Mouse (Mus musculus) limb, embryonic 12.5 days (tissue): ENCODE data around the gene Map4. TPM values are rescaled to one million over a fixed set of nuclear protein-coding genes. Genes with fewer than 3 reads are reported as not detected.
"Not testable (repeated sequence)": the region's sequence is repeated elsewhere in the genome, so short reads cannot be mapped to it uniquely, and the experiment has no call there.

Experiments used
- ATAC-seq: fragments of 200-750 bp; cut with Nextera tagmentation; 2 replicates; pipeline ENCODE4 v1.8.0; 2017; ENCODE audit warnings: low read depth, moderate TSS enrichment; ENCODE audit not compliant: insufficient number of reproducible peaks, insufficient read depth, low FRiP score, low TSS enrichment
- H3K27ac ChIP-seq: fragments of 300-500 bp; sonication (generic); 2 replicates; pipeline ENCODE4 v1.5.1; 2016; ENCODE audit warnings: mild to moderate bottlenecking, moderate library complexity
- H3K27me3 ChIP-seq: fragments of 300-500 bp; sonication (generic); 2 replicates; pipeline ENCODE4 v1.6.1; 2016; ENCODE audit warnings: mild to moderate bottlenecking, moderate library complexity
- H3K36me3 ChIP-seq: fragments of 300-500 bp; sonication (generic); 2 replicates; pipeline ENCODE4 v1.6.1; 2016; ENCODE audit warnings: mild to moderate bottlenecking, moderate library complexity
- H3K4me1 ChIP-seq: fragments of 300-500 bp; sonication (generic); replicated peaks from 2 replicates; pipeline ENCODE4 v1.6.1; 2016
- H3K4me2 ChIP-seq: fragments of 300-500 bp; sonication (generic); 2 replicates; pipeline ENCODE4 v1.6.1; 2016; ENCODE audit warnings: mild to moderate bottlenecking, moderate library complexity
- H3K4me3 ChIP-seq: fragments of 300-500 bp; sonication (generic); replicated peaks from 2 replicates; pipeline ENCODE4 v1.5.1; 2016; ENCODE audit warnings: mild to moderate bottlenecking
- H3K9ac ChIP-seq: fragments of 300-500 bp; sonication (generic); replicated peaks from 2 replicates; pipeline ENCODE4 v1.6.1; 2016; ENCODE audit warnings: mild to moderate bottlenecking, moderate library complexity
- H3K9me3 ChIP-seq: fragments of 300-500 bp; sonication (generic); 2 replicates; pipeline ENCODE4 v1.6.1; 2016; ENCODE audit warnings: mild to moderate bottlenecking, moderate library complexity
- WGBS: fragments of 180-500 bp; shearing (Covaris S2); methylation state at CpG from one replicate; pipeline ENCODE4 v1.1.7; 2016; 5-methylcytosine and 5-hydroxymethylcytosine counted together
- polyA plus RNA-seq: library from polyadenylated mRNA; unstranded; fragments of >200 nt; fragmentation: Nextera tagmentation; extraction: Ambion mirVana; gene quantifications from 2 replicates; pipeline ENCODE4 v1.2.1, GENCODE M21; 2016

Map4 gene
- polyA plus RNA-seq, 1 experiment from 2014 or later: 45.1 TPM

DNA sequence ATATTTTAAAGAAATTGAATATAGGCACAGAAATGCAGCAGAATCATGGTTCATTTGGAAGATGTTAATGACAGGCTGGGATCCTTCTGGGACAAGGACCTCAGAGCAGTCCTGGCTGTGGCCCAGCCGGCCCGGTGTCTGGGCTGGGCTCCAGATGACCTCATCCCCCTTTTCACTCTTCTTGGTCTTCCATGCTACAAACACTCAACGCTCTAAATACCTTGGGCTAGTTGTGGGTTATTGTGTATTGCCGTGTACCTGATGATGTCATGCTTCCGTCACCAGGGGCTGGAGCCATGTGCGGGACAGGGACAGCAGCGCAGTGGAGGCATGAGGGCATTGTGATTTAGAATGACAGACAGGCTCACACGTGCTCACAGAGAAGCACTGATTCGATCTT lies 139.1 kb downstream of the Map4 start:
- H3K27ac ChIP-seq: no peak overlapping the region
- no peak overlapping the region for H3K9ac ChIP-seq
- H3K36me3 ChIP-seq: peaks cover 70% of the 10 kb centered on the region
- no peak for ATAC-seq
- H3K4me3 ChIP-seq: no peak overlapping the region
- 87% methylated on average over 9 of the region's 9 CpGs for WGBS
- no peaks in the 10 kb centered on the region for H3K4me1 ChIP-seq
- H3K27me3 ChIP-seq: no peaks in the 10 kb centered on the region
- H3K4me2 ChIP-seq: no peak overlapping the region
- H3K9me3 ChIP-seq: no peaks in the 10 kb centered on the region

DNA sequence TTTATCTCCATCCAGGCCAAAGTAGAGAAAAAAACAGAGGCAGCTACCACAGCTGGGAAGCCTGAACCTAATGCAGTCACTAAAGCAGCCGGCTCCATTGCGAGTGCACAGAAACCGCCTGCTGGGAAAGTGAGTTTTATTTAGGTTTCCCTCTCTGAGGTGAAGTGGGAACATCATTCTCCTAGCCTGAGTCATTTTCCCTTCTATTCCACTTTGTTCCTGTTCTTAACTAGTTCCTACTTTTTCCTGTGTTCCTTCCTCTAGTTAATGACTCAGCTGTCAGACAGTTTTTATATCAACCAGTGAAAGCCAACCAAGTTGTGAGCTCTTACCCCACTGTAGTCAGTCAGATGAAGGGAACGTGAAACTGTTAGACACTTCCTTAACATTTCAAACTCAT lies 139.8 kb downstream of the Map4 start:
- no peak overlapping the region for H3K4me3 ChIP-seq
- WGBS: 83% methylated on average over 4 of the region's 4 CpGs
- no peak for ATAC-seq
- no peak overlapping the region for H3K4me2 ChIP-seq
- no peaks in the 10 kb centered on the region for H3K4me1 ChIP-seq
- H3K27ac ChIP-seq: no peak overlapping the region
- no peak overlapping the region for H3K9ac ChIP-seq
- no peaks in the 10 kb centered on the region for H3K9me3 ChIP-seq
- H3K36me3 ChIP-seq: peaks cover 68% of the 10 kb centered on the region
- H3K27me3 ChIP-seq: no peaks in the 10 kb centered on the region

DNA sequence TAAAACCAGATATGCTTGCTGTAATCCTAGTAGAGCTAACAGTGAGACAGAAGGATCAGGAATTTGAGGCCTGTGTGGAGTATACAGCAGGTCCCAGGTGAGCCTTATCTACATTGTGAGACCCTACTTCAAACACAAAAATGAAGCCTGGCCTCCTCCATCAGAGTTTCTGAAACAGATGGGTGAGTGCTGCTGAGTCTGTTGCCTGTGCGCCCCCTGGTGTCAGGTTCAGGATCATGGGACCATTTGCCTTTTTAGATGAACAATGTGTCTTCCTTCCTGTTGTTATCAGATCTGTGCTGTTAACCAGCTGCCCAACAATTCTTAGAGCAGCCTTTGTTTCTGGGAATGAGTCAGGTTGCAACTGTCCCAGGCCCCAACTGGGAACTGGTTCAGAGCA lies 140.6 kb downstream of the Map4 start:
- H3K9ac ChIP-seq: no peak overlapping the region
- no peaks in the 10 kb centered on the region for H3K27me3 ChIP-seq
- 4% methylated on average over 1 of the region's 1 CpGs for WGBS
- H3K4me1 ChIP-seq: no peaks in the 10 kb centered on the region
- no peaks in the 10 kb centered on the region for H3K9me3 ChIP-seq
- no peak overlapping the region for H3K4me3 ChIP-seq
- H3K4me2 ChIP-seq: no peak overlapping the region
- no peak overlapping the region for H3K27ac ChIP-seq
- ATAC-seq: no peak; the same call in 1 of the 2 replicates
- peaks cover 64% of the 10 kb centered on the region for H3K36me3 ChIP-seq

DNA sequence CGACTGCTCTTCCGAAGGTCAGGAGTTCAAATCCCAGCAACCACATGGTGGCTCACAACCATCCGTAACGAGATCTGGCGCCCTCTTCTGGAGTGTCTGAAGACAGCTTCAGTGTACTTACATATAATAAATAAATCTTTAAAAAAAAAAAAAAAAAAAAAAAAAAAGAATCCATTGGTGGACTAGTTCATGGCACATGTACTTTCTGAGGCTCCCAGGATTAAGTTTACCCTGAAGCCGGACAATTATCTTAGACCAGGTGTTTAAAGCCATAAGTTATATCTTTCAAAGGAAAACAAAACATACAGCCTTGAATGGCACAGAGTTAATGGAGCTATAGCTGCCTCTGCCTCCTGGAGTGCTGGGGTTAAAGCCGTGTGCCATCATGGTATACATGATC lies 145.2 kb downstream of the Map4 start:
- peaks cover 66% of the 10 kb centered on the region for H3K36me3 ChIP-seq
- 60% methylated on average over 7 of the region's 7 CpGs for WGBS
- H3K9me3 ChIP-seq, H3K27me3 ChIP-seq, H3K4me3 ChIP-seq, ATAC-seq, H3K4me2 ChIP-seq, H3K27ac ChIP-seq, H3K9ac ChIP-seq, H3K4me1 ChIP-seq: not testable (repeated sequence)

DNA sequence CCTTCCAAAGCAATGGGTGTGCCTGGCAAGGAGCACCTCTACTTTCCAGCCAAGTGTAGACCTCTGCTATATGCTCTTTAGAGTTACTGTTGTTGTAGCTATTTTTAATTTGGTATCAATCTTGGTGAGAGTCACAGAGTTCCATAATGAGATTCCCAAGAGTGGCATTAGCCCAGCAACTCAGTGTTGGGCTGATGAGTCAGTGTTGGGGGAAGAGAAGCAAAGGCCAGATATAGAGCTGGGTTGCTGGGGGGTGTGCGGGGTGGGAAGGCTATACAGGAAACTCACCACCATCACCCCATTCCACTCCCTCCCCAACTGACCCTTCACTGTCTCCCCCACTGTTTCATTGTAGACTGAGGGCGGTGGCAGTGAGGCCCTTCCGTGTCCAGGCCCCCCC lies 149.8 kb downstream of the Map4 start:
- H3K9ac ChIP-seq: no peak overlapping the region
- H3K4me2 ChIP-seq: no peak overlapping the region
- peaks cover 90% of the 10 kb centered on the region for H3K36me3 ChIP-seq
- H3K9me3 ChIP-seq: no peaks in the 10 kb centered on the region
- no peak overlapping the region for H3K4me3 ChIP-seq
- H3K4me1 ChIP-seq: no peaks in the 10 kb centered on the region
- H3K27me3 ChIP-seq: no peaks in the 10 kb centered on the region
- H3K27ac ChIP-seq: no peak overlapping the region
- no peak for ATAC-seq
- WGBS: 78% methylated on average over 3 of the region's 3 CpGs

DNA sequence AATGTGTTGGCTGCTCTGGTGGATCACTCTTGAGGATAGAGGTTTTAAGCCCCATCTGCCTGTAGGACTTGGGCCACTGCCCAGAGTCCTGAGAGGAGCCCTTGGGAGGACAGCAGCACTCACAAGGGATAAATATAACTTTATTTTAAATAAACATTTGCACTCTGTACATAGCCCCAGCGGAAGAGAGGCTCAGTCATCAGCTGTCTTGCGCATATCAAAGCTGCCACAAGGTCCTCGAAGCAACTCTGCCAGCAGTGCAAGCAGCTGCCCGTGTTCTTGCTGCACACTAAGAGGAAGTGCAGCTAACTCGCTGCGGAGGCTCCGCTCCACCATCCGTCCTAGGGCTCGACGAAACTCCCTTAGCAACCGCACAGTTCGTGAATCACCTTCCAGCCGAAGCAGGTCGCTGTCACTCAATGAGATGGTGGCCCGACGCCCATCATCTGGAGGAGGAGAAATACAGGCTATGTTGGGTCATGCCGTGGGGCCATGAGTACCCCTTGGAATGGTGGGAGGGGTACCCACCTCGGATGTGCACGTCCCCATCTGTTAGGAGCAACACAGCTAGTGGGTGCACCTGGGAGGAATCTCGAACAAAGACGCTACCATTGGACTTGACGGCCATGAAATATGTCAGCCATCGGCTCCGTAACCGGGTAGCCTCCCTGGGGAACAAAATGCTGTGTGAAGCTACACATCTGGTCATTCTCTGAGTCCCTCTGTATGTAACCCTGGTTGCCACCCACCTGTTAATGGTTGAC lies 153.1 kb downstream of the Map4 start:
- Histone ChIP-seq H3K9ac (no peak overlapping the region), H3K27ac (no peak overlapping the region), H3K9me3 (no peaks in the 10 kb centered on the region), H3K4me1 (no peaks in the 10 kb centered on the region), H3K4me3 (no peak overlapping the region), H3K4me2 (no peak overlapping the region), H3K36me3 (peaks cover 96% of the 10 kb centered on the region), H3K27me3 (no peaks in the 10 kb centered on the region)
- WGBS: 92% methylated on average over 25 of the region's 25 CpGs
- no peak for ATAC-seq

DNA sequence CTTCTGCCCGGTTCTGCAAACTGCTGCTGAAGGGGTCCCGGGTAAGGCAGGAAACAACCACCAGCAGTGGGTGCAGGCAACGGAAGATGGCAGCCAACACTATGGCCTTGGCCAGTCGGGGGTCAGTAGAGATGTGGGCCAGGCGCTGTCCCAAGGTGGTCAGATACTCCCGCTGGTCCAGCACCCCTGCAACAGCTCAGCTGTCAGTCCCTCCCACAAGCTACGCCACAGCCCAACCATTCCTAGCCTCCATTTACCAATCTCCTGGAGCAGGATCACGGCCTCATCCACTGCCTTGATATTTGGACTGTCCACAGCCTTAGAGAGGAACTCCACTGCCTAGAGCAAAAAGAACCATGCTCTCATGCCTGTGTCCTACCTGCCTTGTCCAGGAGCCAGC lies 154.4 kb downstream of the Map4 start:
- no peak for ATAC-seq
- no peak overlapping the region for H3K9ac ChIP-seq
- WGBS: 93% methylated on average over 8 of the region's 8 CpGs
- H3K27me3 ChIP-seq: no peaks in the 10 kb centered on the region
- H3K27ac ChIP-seq: no peak overlapping the region
- no peak overlapping the region for H3K4me2 ChIP-seq
- peaks cover 97% of the 10 kb centered on the region for H3K36me3 ChIP-seq
- no peaks in the 10 kb centered on the region for H3K4me1 ChIP-seq
- no peaks in the 10 kb centered on the region for H3K9me3 ChIP-seq
- no peak overlapping the region for H3K4me3 ChIP-seq

DNA sequence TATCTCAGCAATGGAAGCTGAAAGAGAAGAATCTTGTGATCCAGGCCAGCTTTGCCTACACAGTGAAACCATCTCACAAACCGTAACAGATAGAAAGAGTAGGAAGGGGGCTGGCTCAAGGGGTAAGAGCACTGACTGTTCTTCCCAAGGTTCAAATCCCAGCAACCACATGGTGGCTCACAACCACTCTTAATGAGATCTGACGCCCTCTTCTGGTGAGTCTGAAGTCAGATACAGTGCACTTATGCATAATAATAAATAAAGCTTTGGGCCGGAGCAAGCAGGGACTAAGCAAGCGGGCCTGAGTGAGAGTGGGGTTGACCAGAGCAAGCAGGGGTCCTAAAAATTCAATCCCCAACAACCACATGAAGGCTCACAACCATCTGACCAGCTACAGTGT lies 162.0 kb downstream of the Map4 start:
- H3K4me2 ChIP-seq: no peak overlapping the region
- H3K36me3 ChIP-seq: peaks cover 94% of the 10 kb centered on the region
- H3K4me1 ChIP-seq: no peaks in the 10 kb centered on the region
- H3K4me3 ChIP-seq: no peak overlapping the region
- H3K27ac ChIP-seq: no peak overlapping the region
- WGBS: 88% methylated on average over 4 of the region's 4 CpGs
- ATAC-seq: no peak
- H3K9ac ChIP-seq: no peak overlapping the region
- H3K27me3 ChIP-seq: no peaks in the 10 kb centered on the region
- no peaks in the 10 kb centered on the region for H3K9me3 ChIP-seq

DNA sequence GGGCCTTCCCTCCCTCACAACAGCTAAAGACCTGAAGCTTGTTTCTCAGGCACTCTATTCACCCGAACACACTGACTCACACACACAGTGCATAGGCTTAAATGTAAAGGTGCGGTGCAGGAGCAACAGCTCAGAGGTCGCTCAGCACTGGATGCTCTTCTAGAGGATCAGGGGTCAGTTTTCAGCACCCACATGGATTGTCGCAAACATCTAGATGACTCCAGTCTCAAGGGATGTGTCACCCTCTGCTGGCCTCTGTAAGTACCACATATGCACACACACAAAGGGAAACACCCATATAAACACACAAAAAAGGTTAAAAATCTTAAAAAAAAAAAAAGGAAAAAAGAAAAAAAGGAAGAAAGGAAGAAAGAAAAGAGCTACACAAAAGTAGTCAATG lies 163.5 kb downstream of the Map4 start:
- 100% methylated on average over 4 of the region's 4 CpGs for WGBS
- no peak overlapping the region for H3K9ac ChIP-seq
- H3K4me3 ChIP-seq: no peak overlapping the region
- no peak for ATAC-seq
- H3K27me3 ChIP-seq: no peaks in the 10 kb centered on the region
- no peaks in the 10 kb centered on the region for H3K4me1 ChIP-seq
- H3K4me2 ChIP-seq: no peak overlapping the region
- no peaks in the 10 kb centered on the region for H3K9me3 ChIP-seq
- H3K27ac ChIP-seq: no peak overlapping the region
- peaks cover 94% of the 10 kb centered on the region for H3K36me3 ChIP-seq

DNA sequence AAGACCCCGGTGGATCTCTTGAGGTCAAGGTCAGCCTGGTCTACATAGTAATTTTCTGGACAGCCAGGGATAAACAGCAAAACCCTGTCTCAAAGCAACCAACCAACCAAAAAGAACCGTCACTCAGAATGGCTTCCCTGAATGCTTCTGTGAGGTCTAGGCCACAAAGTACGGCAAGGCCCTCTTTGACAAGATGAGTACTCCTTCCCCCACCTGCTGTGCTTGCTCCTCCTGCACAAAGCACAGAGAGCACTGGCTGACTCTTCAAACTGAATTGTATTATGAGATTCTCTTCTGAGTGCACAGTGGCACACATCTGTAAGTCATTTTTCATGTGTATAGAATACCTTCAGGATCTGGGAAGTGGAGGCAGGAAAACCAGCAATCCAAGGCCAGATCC lies 166.5 kb downstream of the Map4 start:
- ATAC-seq: no peak
- WGBS: 91% methylated on average over 3 of the region's 3 CpGs
- H3K4me1 ChIP-seq: peaks cover 6% of the 10 kb centered on the region

DNA sequence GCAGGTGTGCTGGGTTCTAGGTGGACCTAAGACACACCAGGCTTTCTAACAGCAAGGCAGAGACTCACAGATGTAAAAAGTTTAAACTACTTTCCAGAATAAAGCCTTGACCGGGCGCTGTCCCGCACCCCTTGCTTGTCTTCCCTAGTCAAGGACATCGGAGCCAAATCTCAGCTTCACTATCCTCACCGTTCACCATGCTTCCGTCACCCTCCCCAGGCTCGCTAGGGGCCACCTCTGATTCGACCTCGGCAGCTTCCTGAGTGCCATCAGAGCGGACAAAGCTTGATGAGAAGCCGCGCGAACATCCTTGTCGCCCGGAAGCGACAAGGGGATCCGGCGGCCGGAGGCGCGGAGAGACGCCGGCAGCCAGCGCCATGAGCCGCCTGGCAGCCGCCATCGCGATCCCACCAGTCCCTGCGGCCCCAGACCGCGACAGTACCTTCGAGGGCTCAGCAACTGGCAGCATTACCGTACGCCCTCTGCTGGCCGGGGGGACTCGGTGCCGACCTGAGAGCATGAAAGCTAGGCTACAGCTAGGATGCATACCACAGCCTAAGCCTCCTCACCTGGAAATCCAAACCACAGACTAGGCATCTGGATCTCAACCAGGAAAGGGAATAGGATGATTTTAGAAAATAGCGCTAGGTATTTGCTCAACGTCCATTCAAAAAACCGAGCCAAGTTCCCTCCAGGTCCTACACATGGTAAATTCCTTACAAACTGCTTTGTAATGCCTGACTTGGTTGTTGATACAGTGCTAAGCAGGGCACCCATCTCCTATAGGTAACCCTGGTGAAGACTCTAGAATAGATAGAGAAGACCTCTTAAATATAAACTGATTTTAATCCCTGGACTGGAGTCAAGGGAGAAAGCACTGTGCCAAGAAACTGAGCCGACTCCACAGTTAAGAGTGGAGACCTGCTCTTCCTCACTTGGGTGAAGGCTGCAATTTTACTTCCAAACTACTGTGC lies 169.7 kb downstream of the Map4 start:
- Histone ChIP-seq H3K27ac (no peak overlapping the region), H3K36me3 (peaks cover 83% of the 10 kb centered on the region), H3K4me2 (peak overlapping the region; percentile 83), H3K9me3 (no peaks in the 10 kb centered on the region), H3K9ac (peak overlapping the region; percentile 78), H3K4me1 (peaks cover 6% of the 10 kb centered on the region), H3K4me3 (peak overlapping the region; percentile 85), H3K27me3 (no peaks in the 10 kb centered on the region)
- WGBS: 4% methylated on average over 41 of the region's 41 CpGs
- ATAC-seq: peak; percentile 95

More for the DNA sequence above, 166.5 kb downstream of the Map4 start:
- Histone ChIP-seq H3K9ac (no peak overlapping the region), H3K9me3 (no peaks in the 10 kb centered on the region), H3K27ac (no peak overlapping the region), H3K36me3 (peaks cover 79% of the 10 kb centered on the region), H3K27me3 (no peaks in the 10 kb centered on the region), H3K4me3 (no peak overlapping the region), H3K4me2 (no peak overlapping the region)
